Mouse (Mus musculus) liver, adult 2 months (tissue): ENCODE data around the gene Tmem50b.

Experiments used
- CTCF ChIP-seq: fragments of 200-500 bp; IDR thresholded peaks from 2 replicates; pipeline ENCODE4 v1.5.1; 2011; ENCODE audit warnings: low read depth, low read length, control low read depth
- POLR2A ChIP-seq: fragments of 200-500 bp; IDR thresholded peaks from 2 replicates; pipeline ENCODE4 v1.6.1; 2011; ENCODE audit warnings: low read length, control low read depth; ENCODE audit not compliant: insufficient read depth; ENCODE audit errors: extremely low read depth

GRCm38 (mm10) chr16:91640171-91640570 lies 42.6 kb upstream of the Tmem50b start:
- TF ChIP-seq POLR2A (no peak), CTCF (no peak)
